Mouse (Mus musculus) kidney, postnatal 10 days (tissue): ENCODE measurements around the gene Fam189a1.

Experiments used
- DNase-seq: peaks from one replicate; pipeline ENCODE4 v3.0.0; 2021; ENCODE audit warnings: mixed read lengths

Fam189a1 gene

DNA sequence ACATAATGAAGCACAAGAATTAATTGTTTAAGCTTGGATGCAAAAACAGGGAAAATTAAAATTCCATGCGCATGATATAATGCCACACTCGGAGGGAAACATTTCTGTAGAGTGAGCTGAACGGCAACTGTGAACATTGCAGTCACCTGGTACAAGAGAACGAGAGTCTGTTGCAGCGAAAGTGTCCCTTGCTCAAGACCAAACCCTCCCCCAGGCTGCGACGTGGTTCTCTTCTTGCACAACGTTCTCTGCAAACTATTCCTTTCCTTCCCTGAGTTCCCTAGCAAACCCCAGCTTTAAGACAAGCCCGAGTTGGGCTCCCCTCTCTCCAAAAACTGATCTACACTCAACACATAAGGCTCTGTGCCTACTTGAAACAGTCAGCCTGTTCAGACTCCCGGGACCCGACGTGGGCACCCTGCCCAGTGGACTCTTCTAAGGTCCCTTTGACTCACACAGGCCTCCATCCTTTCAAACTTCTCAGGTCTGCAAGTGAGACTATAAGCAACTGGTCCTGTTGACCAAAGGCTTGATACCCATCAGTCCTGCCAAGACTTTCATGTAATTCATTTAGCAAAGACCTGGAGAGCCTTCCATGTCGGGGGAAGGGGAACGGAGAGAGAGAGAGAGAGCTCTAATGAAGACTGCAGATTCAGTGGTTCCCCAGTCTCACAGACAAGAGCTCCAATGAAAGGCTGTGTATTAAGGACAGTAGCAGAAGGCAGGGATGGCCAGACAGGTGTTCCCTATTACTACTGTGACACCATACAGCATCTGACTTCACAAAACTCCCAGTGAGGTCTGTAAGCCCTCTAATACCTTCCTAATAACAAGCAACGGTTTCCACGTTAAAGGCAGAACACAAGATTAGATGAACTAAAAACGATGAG is 51.9 kb downstream of the Fam189a1 start:
- DNase-seq: no peak

GRCm38 (mm10) chr7:65101661-65102060 is 54.7 kb downstream of the Fam189a1 start:
- DNase-seq: no peak

- DNase-seq: no peak
Measured at GRCm38 (mm10) chr7:65097708-65098107, 58.7 kb downstream of the Fam189a1 start.

GRCm38 (mm10) chr7:65095631-65096107 is 60.7 kb downstream of the Fam189a1 start:
- peak; percentile 11 for DNase-seq

GRCm38 (mm10) chr7:65093314-65093713 is 63.1 kb downstream of the Fam189a1 start:
- DNase-seq: no peak

DNA sequence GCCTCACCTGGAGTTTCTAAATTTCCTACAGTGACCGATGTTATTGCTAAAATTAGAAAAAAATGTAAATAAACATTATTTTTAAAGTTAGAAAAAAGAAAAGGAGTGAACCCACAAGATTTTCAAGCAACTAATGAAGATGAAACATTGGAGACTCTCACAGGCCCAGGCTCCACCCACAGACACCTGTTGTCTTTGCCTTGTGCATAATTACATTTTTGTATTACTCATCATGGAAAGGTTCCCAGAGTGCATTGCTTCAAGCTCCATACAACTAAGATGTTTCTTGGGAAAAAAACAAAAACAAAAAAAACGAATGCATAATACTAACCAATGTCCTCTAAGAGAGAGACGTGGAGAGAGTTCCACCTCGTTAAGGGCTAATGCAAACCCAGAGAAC is 64.9 kb downstream of the Fam189a1 start:
- no peak for DNase-seq

DNA sequence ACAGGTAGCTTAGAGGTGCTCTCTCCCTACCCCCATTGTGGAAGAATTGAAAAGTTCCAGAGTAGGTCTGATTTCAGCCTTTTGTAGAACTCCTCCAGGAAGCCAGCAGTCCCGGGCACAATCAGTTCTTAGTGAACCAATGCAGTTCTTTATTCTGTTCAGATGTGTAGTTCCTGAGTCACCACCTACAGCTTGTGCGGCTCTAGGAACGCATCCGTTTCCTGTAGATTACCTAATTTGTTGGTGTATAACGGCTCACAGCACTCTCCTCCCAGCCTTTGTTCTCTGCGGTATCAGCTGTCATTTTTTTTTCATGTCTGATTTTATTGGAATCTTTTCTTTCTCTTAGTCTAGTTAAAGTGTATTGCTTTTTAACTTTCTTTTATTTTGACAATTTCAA is 70.4 kb downstream of the Fam189a1 start:
- no peak for DNase-seq

DNA sequence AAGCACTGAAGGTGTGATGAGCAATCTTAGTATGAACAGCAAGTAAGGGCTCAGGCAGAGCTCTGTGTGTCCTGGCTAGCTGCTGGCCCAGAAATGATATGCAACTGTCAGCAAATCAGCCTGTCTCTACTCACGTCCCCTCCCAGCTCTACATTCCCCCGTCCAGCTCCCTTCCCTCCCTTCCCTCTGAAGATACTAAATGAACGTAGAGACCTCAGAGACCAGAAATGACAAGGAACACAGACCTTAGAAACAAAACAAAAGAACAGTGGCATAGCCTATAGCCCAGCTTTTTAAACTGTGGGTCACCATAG is 73.6 kb downstream of the Fam189a1 start:
- DNase-seq: no peak

GRCm38 (mm10) chr7:65081979-65082777 is 74.2 kb downstream of the Fam189a1 start:
- no peak for DNase-seq

DNA sequence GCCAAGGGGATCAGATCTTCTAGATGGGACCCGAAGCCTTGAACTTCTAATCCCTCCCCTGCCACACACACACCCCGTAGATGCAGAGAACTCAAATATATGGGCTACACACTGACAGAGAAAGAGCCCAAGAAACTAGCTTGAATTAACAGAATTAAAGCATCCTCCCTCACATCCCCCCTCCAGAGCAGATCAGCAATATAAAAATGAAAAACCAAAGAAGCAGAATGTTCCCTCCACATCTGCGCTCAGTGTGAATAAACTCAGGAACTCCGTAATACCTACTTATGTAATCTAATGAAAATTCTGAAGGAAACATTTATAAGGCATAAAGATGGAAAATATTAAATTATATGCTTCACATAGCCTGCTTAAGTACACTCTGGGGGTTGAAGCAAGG is 80.2 kb downstream of the Fam189a1 start:
- no peak for DNase-seq

DNA sequence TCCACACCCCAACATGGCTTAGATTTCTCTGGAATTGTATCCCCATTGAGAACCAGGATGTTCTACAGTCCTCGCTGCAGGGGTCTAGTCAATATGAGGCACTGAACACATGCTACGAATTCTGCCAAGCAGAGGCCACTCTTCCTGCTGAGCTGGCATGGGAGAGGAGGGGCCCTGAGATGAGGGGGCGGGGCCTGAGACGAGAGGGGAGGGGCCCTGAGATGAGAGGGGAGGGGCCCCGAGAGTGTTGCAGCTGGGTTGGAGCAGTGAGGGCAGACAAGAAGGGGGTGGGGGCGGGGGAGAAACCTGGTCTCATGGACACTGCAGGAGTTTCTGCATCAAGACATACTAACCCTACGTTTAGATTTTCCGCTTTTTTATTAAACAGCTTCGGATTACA is 82.2 kb downstream of the Fam189a1 start:
- DNase-seq: peak; percentile 9

- DNase-seq: peak; percentile 61
Measured at GRCm38 (mm10) chr7:65073555-65073954, 82.8 kb downstream of the Fam189a1 start.

DNA sequence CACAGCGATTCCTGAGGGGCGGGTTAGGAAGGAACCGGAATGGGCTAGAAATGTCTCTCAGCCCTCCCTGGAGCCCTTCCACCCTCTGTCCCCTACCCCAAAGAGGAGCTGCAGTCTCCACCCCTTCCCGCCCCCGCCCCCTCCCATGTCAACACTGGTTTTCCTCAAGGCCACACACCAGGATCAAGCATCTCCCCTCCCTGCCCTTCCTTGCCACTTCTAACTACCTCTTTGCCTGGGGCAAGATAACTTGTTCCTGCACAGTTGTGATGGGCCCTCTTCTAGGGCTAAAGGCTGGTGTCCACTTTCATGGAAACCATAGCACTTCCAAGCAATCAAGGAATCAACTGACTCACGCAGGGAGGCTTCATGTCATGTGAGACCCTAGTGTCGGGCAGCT is 90.2 kb downstream of the Fam189a1 start:
- no peak for DNase-seq

- no peak for DNase-seq
Measured at GRCm38 (mm10) chr7:65065457-65065856, 90.9 kb downstream of the Fam189a1 start.

DNA sequence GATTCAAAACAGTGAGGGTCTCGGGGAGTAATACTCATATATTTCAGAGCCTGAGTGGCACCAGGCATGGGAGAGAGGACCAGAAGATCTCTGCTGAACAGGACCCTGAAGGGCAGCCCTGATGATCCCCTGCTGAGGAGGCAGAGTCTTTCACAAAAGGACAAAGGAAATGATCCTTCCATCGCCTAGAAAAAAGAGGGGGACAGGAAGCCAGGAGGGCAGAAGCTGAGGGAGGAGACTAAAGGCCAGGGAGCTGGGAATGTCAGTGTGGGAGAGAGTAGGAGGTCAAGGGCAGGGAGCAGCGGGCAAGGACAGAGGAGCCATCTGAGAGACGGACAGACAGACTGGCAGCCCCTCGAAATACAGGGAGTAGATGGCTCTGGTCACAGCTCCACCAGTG is 91.7 kb downstream of the Fam189a1 start:
- DNase-seq: no peak

DNA sequence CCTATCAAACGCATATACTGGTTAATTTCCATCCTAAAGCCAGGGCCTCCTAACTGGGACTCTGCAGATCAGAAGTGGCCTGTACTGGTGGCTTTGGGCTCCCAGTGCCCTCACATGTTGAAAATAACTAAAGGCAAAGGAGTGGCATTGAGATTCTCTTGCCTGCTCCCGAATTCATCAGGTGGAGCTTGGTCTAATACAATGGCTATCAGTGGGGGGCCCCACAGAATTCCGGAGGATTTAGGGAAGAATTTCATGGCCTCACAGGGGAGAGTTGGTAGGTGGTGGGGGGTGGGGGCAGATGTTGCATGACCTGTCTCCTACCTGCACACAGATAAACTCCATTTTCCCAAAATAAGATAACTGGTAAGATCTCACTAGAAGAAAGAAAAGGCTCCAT is 92.3 kb downstream of the Fam189a1 start:
- no peak for DNase-seq

DNA sequence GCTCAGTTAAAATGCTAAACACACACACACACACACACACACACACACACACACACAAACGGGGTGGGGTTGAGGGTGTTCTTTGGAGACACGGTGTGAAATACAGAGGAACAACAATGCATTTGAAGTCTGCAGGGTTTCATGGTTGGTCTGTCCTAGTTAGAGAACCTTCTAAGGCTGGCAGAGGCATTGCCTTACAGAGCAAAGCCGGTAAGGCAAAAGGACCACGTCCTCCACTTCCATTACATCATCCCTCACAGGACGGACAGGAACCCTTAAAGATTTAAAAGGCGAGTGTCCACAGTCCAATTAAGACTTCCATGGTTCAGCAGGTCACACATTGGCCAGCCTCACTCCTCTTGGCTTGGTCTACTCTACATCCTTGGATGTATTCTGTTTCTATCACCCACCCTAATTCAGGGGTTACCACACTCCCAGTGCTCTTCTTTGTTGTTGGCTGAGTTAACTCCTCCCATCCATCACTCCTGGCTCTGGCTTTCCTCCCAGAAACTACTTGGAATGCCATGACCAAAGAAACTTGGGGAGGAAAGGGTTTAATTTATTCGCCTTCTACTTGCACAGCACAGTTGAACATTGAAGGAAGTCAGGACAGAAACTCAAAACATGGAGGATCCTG is 96.1 kb downstream of the Fam189a1 start:
- DNase-seq: no peak

GRCm38 (mm10) chr7:65056864-65057263 is 99.5 kb downstream of the Fam189a1 start:
- no peak for DNase-seq

GRCm38 (mm10) chr7:65051986-65052385 is 104.4 kb downstream of the Fam189a1 start:
- no peak for DNase-seq

- no peak for DNase-seq
Measured at GRCm38 (mm10) chr7:65049236-65049954, 107.0 kb downstream of the Fam189a1 start.

GRCm38 (mm10) chr7:65047700-65048099 is 108.7 kb downstream of the Fam189a1 start:
- DNase-seq: no peak

- no peak for DNase-seq
Measured at GRCm38 (mm10) chr7:65046690-65047089, 109.7 kb downstream of the Fam189a1 start.

DNA sequence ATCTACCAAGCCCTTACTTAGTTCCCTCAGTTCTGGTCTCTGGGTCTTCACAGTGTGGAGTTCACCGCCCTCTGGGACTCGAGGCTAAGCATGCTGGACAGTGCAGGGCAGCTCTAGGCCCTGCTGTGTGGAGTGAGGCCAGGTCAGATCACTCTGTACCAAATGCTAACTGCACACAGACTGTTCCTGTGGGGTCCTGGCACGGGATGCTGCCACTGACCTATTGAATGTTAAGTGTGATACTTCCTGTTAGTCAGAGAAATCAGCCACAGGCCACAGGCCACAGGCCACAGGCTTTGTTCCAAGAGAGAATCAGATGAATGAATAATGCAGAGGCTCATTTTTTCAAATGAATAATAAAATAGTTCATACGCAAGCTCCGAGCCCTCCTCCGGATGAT is 112.1 kb downstream of the Fam189a1 start:
- DNase-seq: peak; percentile 6
